Mouse (Mus musculus): ENCODE measurements at regions not wholly inside any gene's neighbourhood (a gene's known extent, or its start where the extent isn't known, plus 50 kb on each side); places are given as distances from the start of the nearest gene placed in this dataset.

- no peak for TF ChIP-seq CTCF (IDR thresholded peaks at IDR 0.05; ENCODE audit: insufficient read depth, low read depth, low read length)
- no peak for TF ChIP-seq POLR2A (IDR thresholded peaks at IDR 0.05; ENCODE audit: insufficient read depth, low read depth, low read length)
These were observed 60.6 kb upstream of the Sstr4 start for GRCm38 (mm10) chr2:148334555-148334954.

Measured in olfactory bulb, adult 2 months (tissue).